Mouse (Mus musculus): ENCODE data around the gene Gapdh.
"Not testable (repeated sequence)": the region's sequence is repeated elsewhere in the genome, so short reads cannot be mapped to it uniquely, and the experiment has no call there.

DNA sequence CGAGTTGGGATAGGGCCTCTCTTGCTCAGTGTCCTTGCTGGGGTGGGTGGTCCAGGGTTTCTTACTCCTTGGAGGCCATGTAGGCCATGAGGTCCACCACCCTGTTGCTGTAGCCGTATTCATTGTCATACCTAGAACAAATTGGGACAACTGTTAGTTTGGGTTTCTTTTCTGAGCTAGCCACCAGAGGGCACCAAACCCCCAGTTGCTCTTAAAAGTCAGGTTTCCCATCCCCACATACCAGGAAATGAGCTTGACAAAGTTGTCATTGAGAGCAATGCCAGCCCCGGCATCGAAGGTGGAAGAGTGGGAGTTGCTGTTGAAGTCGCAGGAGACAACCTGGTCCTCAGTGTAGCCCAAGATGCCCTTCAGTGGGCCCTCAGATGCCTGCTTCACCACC, 4.3 kb downstream of the Gapdh start:
- TF ChIP-seq POLR2A (IDR thresholded peaks at IDR 0.05; ENCODE audit: extremely low read depth, insufficient read depth, low read length) = not testable (repeated sequence)
- TF ChIP-seq CTCF (IDR thresholded peaks at IDR 0.05; ENCODE audit: low read depth, low read length) = peak; percentile 24; the same call in 1 of the 2 replicates

Measured in liver, adult 2 months (tissue).